Mouse (Mus musculus) midbrain, postnatal 0 days (tissue): ENCODE results near the gene Nav2. TPM values are rescaled to one million over a fixed set of nuclear protein-coding genes. Genes with fewer than 3 reads are reported as not detected.
A peak's percentile ranks its signal among the peaks of the same experiment; 100 is the strongest.

Source experiments
- ATAC-seq: fragments of 200-750 bp; cut with Nextera tagmentation; 2 replicates; pipeline ENCODE4 v1.8.0; 2017; ENCODE audit warnings: moderate number of reproducible peaks, mild to moderate bottlenecking, moderate TSS enrichment, moderate library complexity; ENCODE audit not compliant: low FRiP score
- DNase-seq: peaks from one replicate; pipeline ENCODE4 v3.0.0-alpha.2; 2015; ENCODE audit warnings: low spot score
- H3K27ac ChIP-seq: fragments of 300-500 bp; sonication (generic); 2 replicates; pipeline ENCODE4 v1.5.1; 2014; ENCODE audit warnings: low read depth, mild to moderate bottlenecking, low read length, mixed read lengths
- H3K27me3 ChIP-seq: fragments of 300-500 bp; sonication (generic); 2 replicates; pipeline ENCODE4 v1.6.1; 2014; ENCODE audit warnings: low read length, control low read depth, mixed read lengths; ENCODE audit not compliant: insufficient read depth
- H3K36me3 ChIP-seq: fragments of 300-500 bp; sonication (generic); 2 replicates; pipeline ENCODE4 v1.6.1; 2014; ENCODE audit warnings: low read length, control low read depth, mixed read lengths; ENCODE audit not compliant: insufficient read depth
- H3K4me1 ChIP-seq: fragments of 300-500 bp; sonication (generic); 2 replicates; pipeline ENCODE4 v1.6.1; 2014; ENCODE audit warnings: mild to moderate bottlenecking, control low read depth, antibody characterized with exemption, low read length, mixed read lengths; ENCODE audit not compliant: insufficient read depth
- H3K4me2 ChIP-seq: fragments of 300-500 bp; sonication (generic); 2 replicates; pipeline ENCODE4 v1.6.1; 2014; ENCODE audit warnings: low read depth, mild to moderate bottlenecking, low read length, mixed read lengths; ENCODE audit not compliant: poor library complexity, severe bottlenecking
- H3K4me3 ChIP-seq: fragments of 300-500 bp; sonication (generic); 2 replicates; pipeline ENCODE4 v1.5.1; 2014; ENCODE audit warnings: low read depth, mild to moderate bottlenecking, low read length, moderate library complexity
- H3K9ac ChIP-seq: fragments of 300-500 bp; sonication (generic); replicated peaks from 2 replicates; pipeline ENCODE4 v1.6.1; 2014; ENCODE audit warnings: mild to moderate bottlenecking, low read length, moderate library complexity, mixed read lengths; ENCODE audit not compliant: poor library complexity, severe bottlenecking
- H3K9me3 ChIP-seq: fragments of 300-500 bp; sonication (generic); 2 replicates; pipeline ENCODE4 v1.6.1; 2016; ENCODE audit warnings: low read length, control low read depth
- CTCF ChIP-seq: IDR thresholded peaks from 2 replicates; pipeline ENCODE4 v1.5.1; 2016; ENCODE audit warnings: antibody characterized with exemption, mild to moderate bottlenecking
- WGBS: fragments of 180-500 bp; shearing (Covaris S2); extraction: QIAGEN DNeasy Blood & Tissue Kit; methylation state at CpG from one replicate; pipeline ENCODE4 v1.1.7; 2014; 5-methylcytosine and 5-hydroxymethylcytosine counted together
- polyA plus RNA-seq: library from polyadenylated mRNA; unstranded; fragments of >200 nt; fragmentation: Nextera tagmentation; extraction: Ambion mirVana; gene quantifications from 2 replicates; pipeline ENCODE4 v1.2.1, GENCODE M21; 2015
- total RNA-seq: library from RNA; depleted of rRNA; stranded (reverse); fragments of >200 nt; gene quantifications from 2 replicates; pipeline ENCODE4 v1.2.3, GENCODE M21; 2014

Nav2 gene
- total and polyA plus RNA-seq, 2 experiments from 2014 or later, result 18.3 to 53.8 TPM

DNA sequence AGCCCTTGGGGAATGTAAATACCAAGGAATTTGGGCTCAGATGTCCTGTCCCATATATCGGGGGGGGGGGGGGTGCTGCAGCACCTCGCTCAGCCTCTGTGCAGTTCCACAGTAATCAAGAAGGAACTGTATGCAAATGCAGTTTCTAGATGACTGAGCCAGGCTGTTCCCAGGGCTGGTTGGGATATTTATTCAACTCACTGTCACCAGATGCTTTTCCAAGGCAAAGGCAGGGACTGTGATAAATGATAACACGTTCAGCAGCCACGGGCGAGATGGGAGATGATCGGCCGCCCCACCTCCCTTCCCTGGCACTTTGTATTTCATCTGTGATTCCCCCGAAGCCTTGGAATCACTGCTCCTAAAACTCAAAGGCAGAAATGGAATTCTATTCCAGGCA, 176.3 kb downstream of the Nav2 start:
- no peak overlapping the region for H3K9ac ChIP-seq
- no peak for ATAC-seq
- H3K4me3 ChIP-seq, result no peak overlapping the region
- no peaks in the 10 kb centered on the region for H3K27me3 ChIP-seq
- no peak for TF ChIP-seq CTCF
- H3K9me3 ChIP-seq, result no peaks in the 10 kb centered on the region
- no peaks in the 10 kb centered on the region for H3K36me3 ChIP-seq
- no peak overlapping the region for H3K4me2 ChIP-seq
- 33% methylated on average over 8 of the region's 8 CpGs for WGBS
- DNase-seq, result no peak
- no peak overlapping the region for H3K27ac ChIP-seq
- peaks cover 37% of the 10 kb centered on the region for H3K4me1 ChIP-seq

- H3K9ac ChIP-seq, result no peak overlapping the region
- H3K4me1 ChIP-seq, result peaks cover 37% of the 10 kb centered on the region
- no peaks in the 10 kb centered on the region for H3K9me3 ChIP-seq
- WGBS, result 59% methylated on average over 10 of the region's 10 CpGs
- H3K27ac ChIP-seq, result no peak overlapping the region
- H3K4me3 ChIP-seq, result no peak overlapping the region
- no peak overlapping the region for H3K4me2 ChIP-seq
- H3K36me3 ChIP-seq, result no peaks in the 10 kb centered on the region
- ATAC-seq (no peak), DNase-seq (no peak)
- TF ChIP-seq CTCF, result no peak
- no peaks in the 10 kb centered on the region for H3K27me3 ChIP-seq
These were observed 177.2 kb downstream of the Nav2 start for GRCm38 (mm10) chr7:49085759-49086158.

- DNase-seq, result peak; percentile 77
These were observed 178.6 kb downstream of the Nav2 start for GRCm38 (mm10) chr7:49087154-49087553.

GRCm38 (mm10) chr7:49088198-49088912, 179.8 kb downstream of the Nav2 start:
- no peak for ATAC-seq
- no peak for TF ChIP-seq CTCF
- 70% methylated on average over 15 of the region's 15 CpGs for WGBS
- H3K27ac ChIP-seq, result no peak overlapping the region
- no peaks in the 10 kb centered on the region for H3K36me3 ChIP-seq
- DNase-seq, result no peak
- no peak overlapping the region for H3K4me2 ChIP-seq
- no peaks in the 10 kb centered on the region for H3K27me3 ChIP-seq
- H3K9me3 ChIP-seq, result no peaks in the 10 kb centered on the region
- peaks cover 27% of the 10 kb centered on the region for H3K4me1 ChIP-seq
- no peak overlapping the region for H3K4me3 ChIP-seq
- H3K9ac ChIP-seq, result no peak overlapping the region

More at GRCm38 (mm10) chr7:49087154-49087553, 178.6 kb downstream of the Nav2 start:
- Histone ChIP-seq H3K4me3 (no peak overlapping the region), H3K27me3 (no peaks in the 10 kb centered on the region), H3K36me3 (no peaks in the 10 kb centered on the region), H3K9me3 (no peaks in the 10 kb centered on the region), H3K9ac (no peak overlapping the region), H3K27ac (no peak overlapping the region), H3K4me1 (peaks cover 37% of the 10 kb centered on the region), H3K4me2 (no peak overlapping the region)
- WGBS, result 70% methylated on average over 5 of the region's 5 CpGs
- no peak for ATAC-seq
- TF ChIP-seq CTCF, result no peak

GRCm38 (mm10) chr7:49091371-49091770, 182.9 kb downstream of the Nav2 start:
- H3K4me3 ChIP-seq, result no peak overlapping the region
- ATAC-seq (no peak), DNase-seq (no peak)
- 53% methylated on average over 5 of the region's 5 CpGs for WGBS
- H3K36me3 ChIP-seq, result no peaks in the 10 kb centered on the region
- H3K4me1 ChIP-seq, result peaks cover 8% of the 10 kb centered on the region; the same call in 1 of the 2 replicates
- no peaks in the 10 kb centered on the region for H3K9me3 ChIP-seq
- no peak overlapping the region for H3K27ac ChIP-seq
- H3K4me2 ChIP-seq, result no peak overlapping the region
- no peak overlapping the region for H3K9ac ChIP-seq
- no peaks in the 10 kb centered on the region for H3K27me3 ChIP-seq
- TF ChIP-seq CTCF, result no peak

GRCm38 (mm10) chr7:49091921-49092320, 183.4 kb downstream of the Nav2 start:
- Histone ChIP-seq H3K4me1 (peaks cover 8% of the 10 kb centered on the region; the same call in 1 of the 2 replicates), H3K4me3 (no peak overlapping the region), H3K36me3 (no peaks in the 10 kb centered on the region), H3K9ac (no peak overlapping the region), H3K27ac (no peak overlapping the region), H3K4me2 (no peak overlapping the region), H3K9me3 (no peaks in the 10 kb centered on the region), H3K27me3 (no peaks in the 10 kb centered on the region)
- 64% methylated on average over 5 of the region's 5 CpGs for WGBS
- no peak for ATAC-seq
- DNase-seq, result no peak
- TF ChIP-seq CTCF, result peak; percentile 24; the same call in 1 of the 2 replicates
